Mouse (Mus musculus) neural tube, embryonic 11.5 days (tissue): Measurements from ENCODE around the gene Arhgap30. TPM values are rescaled to one million over a fixed set of nuclear protein-coding genes. Genes with fewer than 3 reads are reported as not detected.
A peak's percentile ranks its signal among the peaks of the same experiment; 100 is the strongest.

ENCODE experiments used
- ATAC-seq: fragments of 200-750 bp; cut with Nextera tagmentation; 2 replicates; pipeline ENCODE4 v1.8.0; 2017; ENCODE audit warnings: moderate number of reproducible peaks, mild to moderate bottlenecking, moderate TSS enrichment, moderate library complexity; ENCODE audit not compliant: insufficient read depth, low FRiP score, low TSS enrichment
- DNase-seq: peaks from one replicate; pipeline ENCODE4 v3.0.0-alpha.2; 2015; ENCODE audit warnings: low spot score
- H3K27ac ChIP-seq: fragments of 300-500 bp; sonication (generic); 2 replicates; pipeline ENCODE4 v1.5.1; 2014; ENCODE audit warnings: low read depth, mild to moderate bottlenecking, low read length
- H3K27me3 ChIP-seq: fragments of 300-500 bp; sonication (generic); 2 replicates; pipeline ENCODE4 v1.6.1; 2014; ENCODE audit warnings: mild to moderate bottlenecking, low read length, mixed read lengths; ENCODE audit not compliant: control insufficient read depth, insufficient read depth
- H3K36me3 ChIP-seq: fragments of 300-500 bp; sonication (generic); 2 replicates; pipeline ENCODE4 v1.6.1; 2014; ENCODE audit warnings: mild to moderate bottlenecking, low read length, moderate library complexity, mixed read lengths; ENCODE audit not compliant: control insufficient read depth, insufficient read depth
- H3K4me1 ChIP-seq: fragments of 300-500 bp; sonication (generic); 2 replicates; pipeline ENCODE4 v1.6.1; 2014; ENCODE audit warnings: low read length, mixed read lengths; ENCODE audit not compliant: control insufficient read depth, insufficient read depth
- H3K4me2 ChIP-seq: fragments of 300-500 bp; sonication (generic); 2 replicates; pipeline ENCODE4 v1.6.1; 2014; ENCODE audit warnings: low read depth, mild to moderate bottlenecking, moderate library complexity
- H3K4me3 ChIP-seq: fragments of 300-500 bp; sonication (generic); 2 replicates; pipeline ENCODE4 v1.5.1; 2014; ENCODE audit warnings: low read depth, low read length
- H3K9ac ChIP-seq: fragments of 300-500 bp; sonication (generic); 2 replicates; pipeline ENCODE4 v1.6.1; 2014; ENCODE audit warnings: mild to moderate bottlenecking, low read length
- H3K9me3 ChIP-seq: fragments of 300-500 bp; sonication (generic); 2 replicates; pipeline ENCODE4 v1.6.1; 2016; ENCODE audit warnings: low read length; ENCODE audit not compliant: control insufficient read depth
- WGBS: fragments of 180-500 bp; shearing (Covaris S2); extraction: QIAGEN DNeasy Blood & Tissue Kit; methylation state at CpG from one replicate; pipeline ENCODE4 v1.1.7; 2014; 5-methylcytosine and 5-hydroxymethylcytosine counted together
- polyA plus RNA-seq: library from polyadenylated mRNA; unstranded; fragments of >200 nt; fragmentation: Nextera tagmentation; extraction: Ambion mirVana; gene quantifications from 2 replicates; pipeline ENCODE4 v1.2.1, GENCODE M21; 2014

The Arhgap30 gene
- polyA plus RNA-seq, 1 experiment from 2014 or later, result 0.78 TPM

GRCm38 (mm10) chr1:171369845-171370556 is 18.8 kb upstream of the Arhgap30 start, which contains the start of gene Nectin4:
TSS of gene Nectin4 (plus strand) at chr1:171370099.
- no peaks in the 10 kb centered on the region for H3K9me3 ChIP-seq
- no peak for ATAC-seq
- no peaks in the 10 kb centered on the region for H3K4me1 ChIP-seq
- no peak within 1 kb of the TSS for H3K27ac ChIP-seq
- H3K27me3 ChIP-seq, result no peaks in the 10 kb centered on the region
- no peak for DNase-seq
- H3K36me3 ChIP-seq, result no peaks in the 10 kb centered on the region
- WGBS, result 49% methylated on average over 20 of the region's 20 CpGs
- no peak within 1 kb of the TSS for H3K9ac ChIP-seq
- no peak within 1 kb of the TSS for H3K4me2 ChIP-seq
- no peak within 1 kb of the TSS for H3K4me3 ChIP-seq

- H3K4me1 ChIP-seq, result no peaks in the 10 kb centered on the region
Measured at GRCm38 (mm10) chr1:171372880-171373279, 15.9 kb upstream of the Arhgap30 start.

GRCm38 (mm10) chr1:171373946-171374345 is 14.8 kb upstream of the Arhgap30 start:
- no peak for ATAC-seq
- Histone ChIP-seq H3K4me1 (no peaks in the 10 kb centered on the region), H3K36me3 (no peaks in the 10 kb centered on the region), H3K4me2 (no peak overlapping the region), H3K9ac (no peak overlapping the region), H3K27me3 (no peaks in the 10 kb centered on the region), H3K9me3 (no peaks in the 10 kb centered on the region), H3K27ac (no peak overlapping the region), H3K4me3 (no peak overlapping the region)
- WGBS, result 6% methylated on average over 4 of the region's 4 CpGs
- DNase-seq, result no peak

More at GRCm38 (mm10) chr1:171372880-171373279, 15.9 kb upstream of the Arhgap30 start:
- no peak overlapping the region for H3K9ac ChIP-seq
- no peaks in the 10 kb centered on the region for H3K36me3 ChIP-seq
- H3K4me2 ChIP-seq, result no peak overlapping the region
- no peak overlapping the region for H3K27ac ChIP-seq
- DNase-seq (no peak), ATAC-seq (no peak)
- no peak overlapping the region for H3K4me3 ChIP-seq
- H3K27me3 ChIP-seq, result no peaks in the 10 kb centered on the region
- WGBS, result 46% methylated on average over 3 of the region's 3 CpGs
- no peaks in the 10 kb centered on the region for H3K9me3 ChIP-seq

- WGBS, result 57% methylated on average over 9 of the region's 9 CpGs
- ATAC-seq (0 out of 2 replicates have a peak, but pooled peaks have one; percentile 35), DNase-seq (no peak)
Measured at GRCm38 (mm10) chr1:171375646-171376097, 13.1 kb upstream of the Arhgap30 start.

GRCm38 (mm10) chr1:171378298-171378697 is 10.5 kb upstream of the Arhgap30 start:
- ATAC-seq (no peak), DNase-seq (no peak)
- Histone ChIP-seq H3K27ac (no peak overlapping the region), H3K36me3 (no peaks in the 10 kb centered on the region), H3K4me3 (no peak overlapping the region), H3K4me1 (no peaks in the 10 kb centered on the region), H3K4me2 (no peak overlapping the region), H3K27me3 (0 out of 2 replicates have a peak, but pooled peaks cover 3% of the 10 kb centered on the region), H3K9me3 (no peaks in the 10 kb centered on the region), H3K9ac (no peak overlapping the region)
- 81% methylated on average over 6 of the region's 6 CpGs for WGBS

More at GRCm38 (mm10) chr1:171375646-171376097, 13.1 kb upstream of the Arhgap30 start:
- Histone ChIP-seq H3K27ac (no peak overlapping the region), H3K4me3 (no peak overlapping the region), H3K27me3 (no peaks in the 10 kb centered on the region), H3K9ac (no peak overlapping the region), H3K36me3 (no peaks in the 10 kb centered on the region), H3K4me2 (no peak overlapping the region), H3K9me3 (no peaks in the 10 kb centered on the region), H3K4me1 (no peaks in the 10 kb centered on the region)

GRCm38 (mm10) chr1:171379935-171380599 is 8.7 kb upstream of the Arhgap30 start:
- Histone ChIP-seq H3K36me3 (no peaks in the 10 kb centered on the region), H3K4me2 (peak overlapping the region; percentile 26), H3K9me3 (no peaks in the 10 kb centered on the region), H3K9ac (no peak overlapping the region), H3K4me3 (0 out of 2 replicates have a peak overlapping the region, but pooled peaks have one; percentile 0), H3K27me3 (0 out of 2 replicates have a peak, but pooled peaks cover 3% of the 10 kb centered on the region), H3K4me1 (no peaks in the 10 kb centered on the region), H3K27ac (no peak overlapping the region)
- ATAC-seq (peak; percentile 76), DNase-seq (peak; percentile 85)
- WGBS, result 6% methylated on average over 31 of the region's 31 CpGs

GRCm38 (mm10) chr1:171382096-171382620 is 6.6 kb upstream of the Arhgap30 start:
- Histone ChIP-seq H3K27ac (no peak overlapping the region), H3K9me3 (no peaks in the 10 kb centered on the region), H3K36me3 (no peaks in the 10 kb centered on the region), H3K4me3 (no peak overlapping the region), H3K27me3 (0 out of 2 replicates have a peak, but pooled peaks cover 3% of the 10 kb centered on the region), H3K4me1 (0 out of 2 replicates have a peak, but pooled peaks cover 1% of the 10 kb centered on the region), H3K4me2 (no peak overlapping the region), H3K9ac (no peak overlapping the region)
- DNase-seq (no peak), ATAC-seq (no peak)
- 82% methylated on average over 11 of the region's 11 CpGs for WGBS

GRCm38 (mm10) chr1:171384361-171384760 is 4.4 kb upstream of the Arhgap30 start:
- 69% methylated on average over 9 of the region's 9 CpGs for WGBS
- no peak overlapping the region for H3K9ac ChIP-seq
- H3K27ac ChIP-seq, result no peak overlapping the region
- no peak overlapping the region for H3K4me3 ChIP-seq
- H3K27me3 ChIP-seq, result 0 out of 2 replicates have a peak, but pooled peaks cover 3% of the 10 kb centered on the region
- DNase-seq (no peak), ATAC-seq (no peak)
- H3K4me2 ChIP-seq, result no peak overlapping the region
- no peaks in the 10 kb centered on the region for H3K36me3 ChIP-seq
- 0 out of 2 replicates have a peak, but pooled peaks cover 2% of the 10 kb centered on the region for H3K4me1 ChIP-seq
- H3K9me3 ChIP-seq, result no peaks in the 10 kb centered on the region
